Mouse (Mus musculus): ENCODE results near the gene Ciapin1.

- TF ChIP-seq CHD2 (IDR thresholded peaks at IDR 0.05; ENCODE audit: low read depth, low read length) (no peak), ZNF384 (IDR thresholded peaks at IDR 0.05; ENCODE audit: low read depth, low read length) (no peak), ZC3H11A (IDR thresholded peaks at IDR 0.05; ENCODE audit: borderline replicate concordance, low read depth, low read length) (no peak), HCFC1 (IDR thresholded peaks at IDR 0.05; ENCODE audit: borderline replicate concordance, insufficient read depth, low read length) (no peak)
Observed at GRCm38 (mm10) chr8:94822637-94823560, 15.3 kb downstream of the Ciapin1 start.
